Mouse (Mus musculus): Measurements from ENCODE around the gene Myrfl. TPM values are rescaled to one million over a fixed set of nuclear protein-coding genes. Genes with fewer than 3 reads are reported as not detected.

The Myrfl gene
- total RNA-seq, 4 experiments from 2014 or later: 0.14 to 0.30 (median 0.25) TPM; not detected in 1

GRCm38 (mm10) chr10:116912850-116913249, 16.1 kb upstream of the Myrfl start:
- DNase-seq: no peak

DNA sequence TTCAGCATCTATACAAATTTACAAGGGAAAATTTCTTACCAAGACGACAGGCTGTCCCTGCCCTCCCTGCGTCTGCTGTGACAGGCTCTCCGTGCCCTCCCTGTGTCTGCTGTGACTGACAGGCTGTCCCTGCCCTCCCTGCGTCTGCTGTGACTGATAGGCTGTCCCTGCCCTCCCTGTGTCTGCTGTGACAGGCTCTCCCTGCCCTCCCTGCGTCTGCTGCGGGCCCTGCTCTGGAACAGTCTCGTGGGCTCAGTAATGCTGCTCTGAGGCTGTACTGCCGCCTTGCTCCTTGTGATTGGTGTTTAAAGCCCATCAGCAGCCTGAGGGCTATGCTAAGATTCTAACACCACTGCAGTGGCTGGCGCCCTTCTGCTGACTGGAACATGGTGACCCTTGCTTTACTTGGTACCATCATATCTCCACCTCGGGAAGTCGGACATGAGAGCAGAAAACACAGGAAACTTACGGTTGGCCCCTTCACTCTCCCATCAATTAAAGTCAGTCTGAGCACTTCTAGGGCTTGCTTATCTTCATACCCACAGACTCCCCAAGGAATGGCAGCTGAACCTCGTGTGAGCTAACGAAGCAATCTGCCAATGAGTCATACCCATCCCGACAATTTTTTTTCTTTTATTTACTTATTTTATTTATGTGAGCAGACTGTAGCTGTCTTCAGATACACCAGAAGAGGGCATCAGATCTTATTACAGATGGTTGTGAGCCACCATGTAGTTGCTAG, 12.4 kb upstream of the Myrfl start:
- no peak for DNase-seq

GRCm38 (mm10) chr10:116906794-116907193, 10.1 kb upstream of the Myrfl start:
- no peak for DNase-seq

- DNase-seq: no peak
These were observed 7.8 kb upstream of the Myrfl start for GRCm38 (mm10) chr10:116904503-116904908.

GRCm38 (mm10) chr10:116895108-116895833, 1.4 kb downstream of the Myrfl start:
- no peak for DNase-seq

GRCm38 (mm10) chr10:116894540-116894939, 2.2 kb downstream of the Myrfl start:
- DNase-seq: no peak

DNA sequence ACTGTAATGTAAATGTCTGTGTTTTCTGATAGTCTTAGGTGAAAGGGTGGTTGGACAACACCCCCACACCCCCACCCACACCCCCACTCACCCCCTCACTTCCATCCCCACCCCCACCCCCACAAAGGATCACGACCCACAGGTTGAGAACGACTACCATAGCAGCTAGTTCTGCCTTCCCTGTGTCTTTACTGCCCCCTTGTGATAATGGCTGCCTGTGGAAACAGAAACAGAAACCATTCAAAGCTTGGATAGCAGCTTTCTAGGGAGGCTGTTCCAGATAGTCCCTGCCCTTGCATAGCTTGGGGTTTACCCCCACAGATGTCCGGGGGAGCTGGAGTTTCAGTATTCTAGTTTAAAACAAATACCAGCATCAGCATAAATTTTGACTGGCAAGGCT, 3.0 kb downstream of the Myrfl start:
- peak; percentile 10 for DNase-seq

DNA sequence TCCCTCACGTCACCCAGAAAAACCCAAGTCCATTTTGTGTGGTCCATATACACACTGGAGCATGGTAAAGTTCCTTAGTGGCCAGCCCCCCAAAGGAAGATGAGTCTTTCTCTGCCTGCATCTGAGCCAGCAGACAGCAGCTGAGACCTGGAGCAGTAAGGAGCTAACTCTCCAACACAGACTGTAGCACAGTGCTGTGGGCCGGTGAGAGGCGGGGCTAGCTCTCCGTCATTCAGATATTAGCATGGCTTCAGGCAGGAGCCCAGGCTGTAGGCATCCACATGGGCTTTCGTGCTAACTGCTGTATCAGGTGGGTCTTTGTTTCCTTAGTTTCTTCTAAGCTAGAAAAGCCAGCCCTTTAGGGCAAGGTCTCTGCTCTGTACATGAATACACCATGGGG, 6.1 kb downstream of the Myrfl start:
- DNase-seq: no peak

GRCm38 (mm10) chr10:116884552-116884951, 12.2 kb downstream of the Myrfl start:
- DNase-seq: no peak

GRCm38 (mm10) chr10:116883531-116883930, 13.2 kb downstream of the Myrfl start:
- DNase-seq: no peak

DNA sequence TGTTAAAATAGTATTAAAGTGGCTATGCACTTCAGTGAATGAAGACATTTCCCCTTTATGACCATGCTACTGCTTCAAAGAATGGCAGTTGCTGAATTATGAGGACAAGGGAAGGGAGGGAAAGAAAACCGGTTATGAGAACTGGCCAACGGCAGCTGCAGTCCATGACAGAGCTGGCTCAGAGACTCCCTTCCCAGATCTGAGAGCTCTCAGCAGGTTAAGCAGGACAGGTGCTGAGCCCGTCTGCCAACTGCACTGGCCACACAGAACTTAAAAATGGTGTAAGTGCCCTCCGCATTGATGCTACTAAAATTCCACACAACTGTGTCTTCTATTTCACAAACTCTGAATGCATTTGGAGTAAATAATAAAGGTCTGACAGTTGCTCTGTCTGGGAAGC, 19.3 kb downstream of the Myrfl start:
- no peak for DNase-seq

- DNase-seq: no peak
These were observed 22.2 kb downstream of the Myrfl start for GRCm38 (mm10) chr10:116874490-116874889.

DNA sequence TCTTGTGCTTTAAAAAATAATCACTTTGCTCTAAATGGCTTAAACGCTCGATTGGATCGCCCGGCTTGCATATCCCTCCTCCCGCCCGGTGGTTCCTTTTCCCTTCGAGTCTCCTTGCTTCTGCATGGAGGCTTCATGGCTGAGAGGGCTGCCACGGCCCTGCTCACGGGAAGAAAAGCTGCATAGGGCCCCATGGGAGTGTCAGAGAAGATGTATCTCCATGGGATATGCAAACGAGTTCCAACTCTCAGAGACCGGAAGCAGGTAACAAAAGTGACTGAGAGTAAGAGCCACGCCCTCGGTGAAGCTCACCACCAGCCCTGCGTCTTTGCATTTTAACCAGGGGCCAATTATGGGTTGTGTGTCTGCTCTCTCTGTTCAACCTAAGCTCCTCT, 24.7 kb downstream of the Myrfl start:
- no peak for DNase-seq

DNA sequence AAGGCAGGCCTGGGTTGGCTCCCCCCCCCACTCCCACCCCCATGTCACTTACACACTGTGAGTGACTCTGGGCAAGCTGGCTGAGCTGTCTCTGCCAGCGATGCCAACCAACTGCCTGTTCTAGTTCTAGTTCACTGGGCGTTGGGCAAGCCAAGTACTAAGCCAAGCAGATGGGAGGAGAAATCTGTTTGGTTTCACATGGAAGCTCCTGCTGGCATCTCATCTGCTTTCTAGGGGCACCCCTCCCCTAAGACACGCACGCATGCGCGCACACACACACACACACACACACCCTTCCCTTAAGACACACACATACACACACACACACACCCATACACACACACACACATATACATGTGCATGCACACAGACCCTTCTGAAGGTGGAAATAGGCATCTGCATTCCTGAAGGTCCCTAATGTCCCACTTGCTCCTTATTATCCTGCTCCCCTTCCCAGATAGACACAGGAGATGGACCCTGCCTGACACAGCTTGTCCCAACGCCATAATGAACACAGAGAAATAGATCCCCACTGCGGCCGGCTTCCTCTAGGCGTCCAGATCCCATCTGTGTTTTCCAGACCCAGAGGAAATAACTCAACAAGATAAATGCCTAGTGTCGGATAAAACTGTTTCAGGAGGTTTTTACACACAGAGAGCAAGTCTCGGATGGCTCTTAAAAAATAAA, 25.2 kb downstream of the Myrfl start:
- no peak for DNase-seq

DNA sequence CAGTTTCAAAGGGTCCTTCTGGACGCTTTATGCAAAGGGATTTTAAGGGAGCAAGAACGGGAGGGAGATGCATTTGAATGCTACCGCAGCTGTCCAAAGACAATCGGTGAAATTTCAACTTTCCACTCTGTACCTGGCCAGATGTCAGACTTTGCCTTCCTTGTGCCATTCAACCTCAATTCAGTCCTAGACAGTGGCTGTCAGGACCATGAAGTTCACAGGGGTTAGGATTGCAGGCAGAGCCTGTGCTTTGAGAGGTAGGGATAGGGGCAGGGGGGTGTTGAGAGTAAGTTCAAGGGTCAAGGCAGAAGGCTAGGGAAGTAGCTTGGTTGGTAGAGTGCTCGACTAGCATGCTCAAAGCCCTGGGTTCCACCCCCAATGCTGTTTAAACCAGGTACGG, 25.9 kb downstream of the Myrfl start:
- DNase-seq: no peak

DNA sequence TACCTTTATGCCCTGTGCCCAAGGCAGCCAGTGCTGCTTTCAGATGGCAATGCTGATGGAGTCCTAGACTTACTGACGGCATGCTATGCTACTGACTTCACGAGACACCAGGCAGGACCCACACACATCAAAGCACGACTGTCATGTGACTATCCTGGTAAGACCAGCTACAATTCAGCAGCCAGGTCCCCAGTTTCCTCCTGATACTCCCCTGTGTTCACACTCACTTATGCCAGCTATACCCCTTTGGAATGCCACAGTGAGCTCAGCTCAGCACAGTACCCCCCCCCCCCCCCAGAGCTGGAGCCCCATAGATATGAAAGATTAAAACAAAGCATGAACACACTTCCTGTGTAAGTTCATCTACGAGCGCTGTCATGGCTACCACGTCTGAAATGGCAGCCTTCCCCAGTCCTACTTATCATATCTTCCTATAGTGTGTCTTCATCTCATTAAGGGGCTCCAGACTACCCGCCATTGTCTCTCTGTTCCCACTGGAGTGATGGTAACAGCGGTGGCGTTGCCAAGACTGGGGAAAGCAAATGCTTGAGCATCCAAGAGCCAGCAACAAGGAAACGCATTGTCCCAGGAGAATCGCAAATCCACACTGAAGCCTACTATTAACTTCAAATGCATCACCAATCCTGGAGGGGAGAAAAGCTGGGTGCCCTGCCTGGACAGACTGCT, 43.4 kb downstream of the Myrfl start:
- no peak for DNase-seq

GRCm38 (mm10) chr10:116848749-116849473, 47.8 kb downstream of the Myrfl start:
- peak; percentile 42 for DNase-seq

- DNase-seq: no peak
These were observed 55.2 kb downstream of the Myrfl start for GRCm38 (mm10) chr10:116841551-116841950.

- no peak for DNase-seq
These were observed 66.0 kb downstream of the Myrfl start for GRCm38 (mm10) chr10:116830676-116831075.

GRCm38 (mm10) chr10:116828099-116828498, 68.6 kb downstream of the Myrfl start:
- no peak for DNase-seq

DNA sequence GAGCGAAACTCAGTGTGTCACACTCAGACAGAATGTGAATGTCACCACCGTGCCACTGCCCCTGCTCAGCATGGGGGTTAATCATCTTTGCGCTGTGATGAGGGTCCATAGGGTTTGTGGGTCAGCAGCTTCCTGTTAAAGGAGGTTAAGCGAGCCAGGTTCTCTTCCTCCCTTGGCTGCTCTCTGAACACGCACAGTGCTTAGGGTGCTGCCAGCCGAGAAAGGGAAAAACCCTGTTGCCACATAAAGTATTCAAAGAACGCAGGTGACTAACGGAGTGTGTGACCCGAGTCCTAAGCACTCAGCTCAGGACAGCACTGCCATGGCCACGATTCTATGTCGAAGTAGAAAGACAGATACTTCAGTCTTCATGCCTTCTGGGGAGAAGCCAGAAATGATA, 69.4 kb downstream of the Myrfl start:
- DNase-seq: no peak

Data from adrenal gland, adult 8-10 months (tissue).